Mouse (Mus musculus): Measurements from ENCODE around the gene S100a10.

- TF ChIP-seq EP300 (IDR thresholded peaks at IDR 0.05; ENCODE audit: low read depth): no peak
- TF ChIP-seq CTCF (IDR thresholded peaks at IDR 0.05; ENCODE audit: low read depth): no peak
These were observed 4.9 kb upstream of the S100a10 start for GRCm38 (mm10) chr3:93549986-93550385.

Data from heart, postnatal 0 days (tissue).